Mouse (Mus musculus) spleen, adult 2 months (tissue): ENCODE results near the gene Scarb2. TPM values are rescaled to one million over a fixed set of nuclear protein-coding genes. Genes with fewer than 3 reads are reported as not detected.

Experiments used
- DNase-seq, 2 experiments: peaks; one replicate each; pipeline versions ENCODE4 v3.0.0 to v3.0.0-alpha.2; 2012 to 2021; ENCODE audit warnings: low spot score in 2 of 2, low read depth in 1 of 2
- H3K27ac ChIP-seq: fragments of 200-500 bp; 2 replicates; pipeline ENCODE4 v1.5.1; 2012; ENCODE audit warnings: low read length, inconsistent platforms; ENCODE audit not compliant: insufficient read depth
- H3K27me3 ChIP-seq: fragments of 200-500 bp; 2 replicates; pipeline ENCODE4 v1.6.1; 2012; ENCODE audit warnings: mild to moderate bottlenecking, moderate library complexity, low read length, inconsistent platforms; ENCODE audit not compliant: control insufficient read depth, insufficient read depth
- H3K36me3 ChIP-seq: fragments of 200-500 bp; 2 replicates; pipeline ENCODE4 v1.6.1; 2012; ENCODE audit warnings: mild to moderate bottlenecking, low read length, inconsistent platforms; ENCODE audit not compliant: control insufficient read depth, insufficient read depth
- H3K4me1 ChIP-seq: fragments of 200-500 bp; 2 replicates; pipeline ENCODE4 v1.6.1; 2011; ENCODE audit warnings: inconsistent platforms; ENCODE audit not compliant: control insufficient read depth, insufficient read depth, insufficient read length
- H3K4me3 ChIP-seq: fragments of 200-500 bp; 2 replicates; pipeline ENCODE4 v1.5.1; 2011; ENCODE audit warnings: mild to moderate bottlenecking, inconsistent platforms; ENCODE audit not compliant: insufficient read depth, insufficient read length; ENCODE audit errors: extremely low read depth
- CTCF ChIP-seq: fragments of 200-500 bp; IDR thresholded peaks from 2 replicates; pipeline ENCODE4 v1.5.1; 2011; ENCODE audit warnings: mild to moderate bottlenecking, inconsistent platforms; ENCODE audit not compliant: insufficient read depth, insufficient read length, insufficient replicate concordance; ENCODE audit errors: extremely low read depth
- POLR2A ChIP-seq: fragments of 200-500 bp; IDR thresholded peaks from 2 replicates; pipeline ENCODE4 v1.6.1; 2011; ENCODE audit warnings: low read depth, low read length, inconsistent platforms
- WGBS: fragments of 180-500 bp; shearing (Covaris S2); methylation state at CpG from one replicate; pipeline ENCODE4 v1.1.7; 2018; 5-methylcytosine and 5-hydroxymethylcytosine counted together
- polyA plus RNA-seq: library from polyadenylated mRNA; depleted of rRNA; stranded (reverse); fragments of >200 nt; gene quantifications from 2 replicates; pipeline ENCODE4 v1.2.3, GENCODE M21; 2012

Gene Scarb2
- polyA plus RNA-seq, 1 experiment: 16.0 TPM

DNA sequence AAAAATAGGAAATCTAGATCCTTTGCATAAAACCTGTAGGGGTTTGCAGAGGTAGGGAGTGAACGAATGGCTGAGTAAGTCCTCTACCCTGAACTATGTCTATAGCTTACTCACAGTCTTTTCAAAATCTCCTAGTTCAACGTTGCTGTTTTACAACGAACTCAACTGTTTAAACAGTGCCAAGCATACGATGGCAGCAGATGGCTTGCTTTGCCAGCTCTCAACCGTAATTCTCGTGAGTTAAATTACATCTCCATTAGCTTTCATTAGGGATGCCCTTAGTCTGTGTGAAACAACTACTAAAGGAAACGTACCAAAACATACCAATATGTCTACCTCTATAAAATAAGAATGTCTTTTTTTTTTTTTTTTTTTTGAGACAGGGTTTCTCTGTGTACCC, 75.0 kb downstream of the Scarb2 start:
- no peak for TF ChIP-seq CTCF
- TF ChIP-seq POLR2A: no peak
- H3K27me3 ChIP-seq: no peaks in the 10 kb centered on the region
- WGBS: 94% methylated on average over 7 of the region's 7 CpGs

DNA sequence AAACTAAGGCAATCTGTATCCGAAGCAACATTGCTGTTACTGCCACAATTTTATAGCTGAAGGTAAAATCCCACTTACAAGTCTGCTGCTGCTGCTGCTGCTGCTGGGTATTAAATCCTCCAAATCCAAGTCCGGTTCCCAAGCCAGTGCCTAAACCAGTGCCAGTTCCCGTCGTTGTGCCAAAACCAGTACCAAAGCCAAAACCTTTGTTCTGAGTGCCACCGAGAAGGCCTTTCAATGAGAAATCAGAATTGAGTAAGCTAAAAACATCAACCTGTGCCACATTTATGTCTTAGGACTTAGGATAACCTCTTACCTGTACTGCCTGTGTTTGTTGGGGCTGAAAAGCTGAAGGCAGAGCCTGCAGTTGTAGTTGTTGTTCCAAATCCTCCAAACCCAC, 75.9 kb downstream of the Scarb2 start:
- Histone ChIP-seq H3K4me3 (no peak overlapping the region), H3K27me3 (no peaks in the 10 kb centered on the region), H3K27ac (no peak overlapping the region), H3K36me3 (peaks cover 20% of the 10 kb centered on the region), H3K4me1 (no peaks in the 10 kb centered on the region; the same call in 1 of the 2 replicates)
- no peak for TF ChIP-seq CTCF
- TF ChIP-seq POLR2A: no peak
- WGBS: 94% methylated on average over 5 of the region's 5 CpGs
- DNase-seq: no peak

More for the DNA sequence above, 75.0 kb downstream of the Scarb2 start:
- Histone ChIP-seq H3K4me3 (no peak overlapping the region), H3K36me3 (peaks cover 20% of the 10 kb centered on the region), H3K27ac (no peak overlapping the region), H3K4me1 (no peaks in the 10 kb centered on the region; the same call in 1 of the 2 replicates)
- no peak for DNase-seq

DNA sequence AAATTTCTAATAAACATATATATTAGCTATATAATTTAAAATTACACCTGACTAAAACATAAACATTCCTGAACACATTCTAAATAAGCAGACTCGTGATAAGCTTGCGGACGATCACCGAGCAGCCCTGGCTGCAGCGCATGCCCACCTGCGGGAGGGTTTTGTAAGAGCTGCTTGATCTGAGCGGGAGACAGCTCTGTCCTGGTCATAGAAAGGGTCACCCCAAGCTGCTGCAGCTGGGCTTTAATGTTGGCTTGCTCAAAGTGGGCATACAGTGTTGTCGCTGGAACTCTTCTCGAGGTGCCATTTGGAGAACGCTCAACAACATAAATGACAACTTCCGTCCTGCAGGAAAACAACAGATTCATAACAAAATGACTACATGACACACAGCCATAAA, 82.5 kb downstream of the Scarb2 start:
- WGBS: 95% methylated on average over 11 of the region's 11 CpGs
- TF ChIP-seq CTCF (no peak), POLR2A (no peak)
- H3K36me3 ChIP-seq: peaks cover 39% of the 10 kb centered on the region
- H3K4me3 ChIP-seq: no peak overlapping the region
- no peak for DNase-seq
- no peaks in the 10 kb centered on the region for H3K4me1 ChIP-seq
- H3K27ac ChIP-seq: no peak overlapping the region
- H3K27me3 ChIP-seq: no peaks in the 10 kb centered on the region

DNA sequence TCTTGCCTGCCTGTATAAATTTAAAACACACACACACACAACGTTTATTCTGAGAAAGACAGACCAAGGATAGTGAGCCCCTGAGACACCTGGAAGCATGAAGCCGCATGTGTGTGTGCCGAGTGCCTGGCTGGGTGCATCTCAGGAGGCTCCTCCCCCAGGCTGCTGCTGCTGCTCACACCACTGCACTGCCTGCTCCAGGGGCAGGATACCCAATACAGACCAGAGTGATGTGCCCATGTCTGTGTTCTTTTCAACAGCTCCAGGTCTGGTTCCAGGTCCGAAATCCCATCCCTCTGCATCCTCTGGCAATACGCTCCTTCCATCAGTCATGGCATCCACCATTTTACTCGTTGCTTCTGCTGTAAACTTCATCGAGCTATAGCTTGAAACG, 92.7 kb downstream of the Scarb2 start:
- no peak for DNase-seq
- Histone ChIP-seq H3K27me3 (no peaks in the 10 kb centered on the region), H3K4me3 (no peak overlapping the region), H3K36me3 (peaks cover 17% of the 10 kb centered on the region), H3K4me1 (no peaks in the 10 kb centered on the region), H3K27ac (no peak overlapping the region)
- WGBS: 90% methylated on average over 8 of the region's 8 CpGs
- no peak for TF ChIP-seq CTCF
- no peak for TF ChIP-seq POLR2A

DNA sequence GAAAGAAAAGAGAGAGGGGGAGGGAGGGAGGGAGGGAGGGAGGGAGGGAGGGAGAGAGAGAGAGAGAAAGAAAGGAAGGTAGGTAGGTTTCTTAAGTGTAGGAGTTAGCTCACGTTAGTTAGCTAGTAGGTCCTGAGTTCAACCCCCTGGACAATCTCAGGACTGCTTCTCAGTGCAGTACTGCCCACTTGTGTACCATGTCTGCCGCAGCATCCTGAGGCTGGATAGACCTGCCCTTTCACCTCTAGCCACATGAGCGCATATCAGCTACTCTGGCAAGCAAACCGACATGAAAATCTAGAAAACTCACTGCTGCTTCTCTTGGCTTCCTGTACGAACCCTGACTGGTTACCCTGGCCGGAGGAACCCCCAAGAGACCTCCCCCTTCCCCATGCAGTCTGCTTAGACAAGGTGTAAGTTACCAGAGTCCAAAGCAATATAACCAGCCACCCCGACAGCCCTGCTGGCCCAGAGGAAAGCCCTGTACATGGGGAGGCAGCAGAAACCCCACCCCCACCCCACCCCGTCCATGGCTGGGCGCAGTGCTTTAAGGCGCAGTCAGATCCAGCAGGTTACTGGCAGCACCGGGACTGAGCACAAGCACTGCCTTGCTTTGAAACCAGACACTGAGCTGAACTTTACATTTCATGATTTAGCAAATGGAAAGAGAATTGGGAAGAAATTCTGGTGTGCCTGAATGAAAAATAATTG, 93.2 kb downstream of the Scarb2 start:
- no peaks in the 10 kb centered on the region for H3K27me3 ChIP-seq
- no peak overlapping the region for H3K27ac ChIP-seq
- no peak overlapping the region for H3K4me3 ChIP-seq
- no peaks in the 10 kb centered on the region for H3K4me1 ChIP-seq
- DNase-seq: no peak
- peaks cover 15% of the 10 kb centered on the region for H3K36me3 ChIP-seq
- 87% methylated on average over 11 of the region's 11 CpGs for WGBS
- TF ChIP-seq POLR2A: no peak
- TF ChIP-seq CTCF: no peak

DNA sequence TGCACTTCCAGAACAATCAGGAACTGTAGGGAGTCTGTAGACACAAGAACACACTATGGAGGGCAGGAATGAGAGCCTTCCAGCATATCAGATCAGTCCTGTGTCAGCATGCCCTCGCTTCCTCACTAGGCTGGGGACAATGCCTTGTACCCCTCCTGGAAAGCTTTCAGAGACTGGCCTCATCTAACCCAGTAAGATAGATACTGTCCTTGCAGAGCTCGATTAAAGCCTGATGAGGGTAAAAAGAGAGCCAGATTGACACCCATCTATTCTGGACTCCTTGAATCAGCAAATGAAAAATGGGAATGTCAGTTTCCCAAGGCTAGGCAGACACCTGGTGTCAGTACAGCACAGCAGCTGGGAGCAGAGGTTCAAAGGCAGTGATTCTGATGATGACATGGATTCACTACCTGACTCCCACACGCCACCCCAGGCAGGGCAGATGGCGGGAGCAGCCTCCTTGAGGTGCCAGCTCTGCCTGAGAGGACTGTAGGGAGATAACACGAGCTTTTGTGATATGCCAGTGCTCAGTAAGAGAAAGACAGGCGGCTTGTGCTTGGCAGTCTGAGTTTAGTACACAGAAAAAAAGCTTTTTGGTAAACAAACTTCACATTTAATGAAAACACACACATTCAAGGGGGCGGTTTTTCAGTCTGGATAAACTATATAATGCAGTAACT, 95.0 kb downstream of the Scarb2 start:
- WGBS: 77% methylated on average over 7 of the region's 7 CpGs
- H3K4me3 ChIP-seq: no peak overlapping the region
- DNase-seq: no peak
- H3K4me1 ChIP-seq: no peaks in the 10 kb centered on the region
- no peaks in the 10 kb centered on the region for H3K27me3 ChIP-seq
- no peak overlapping the region for H3K27ac ChIP-seq
- H3K36me3 ChIP-seq: peaks cover 7% of the 10 kb centered on the region; the same call in 1 of the 2 replicates
- TF ChIP-seq POLR2A (no peak), CTCF (no peak)

DNA sequence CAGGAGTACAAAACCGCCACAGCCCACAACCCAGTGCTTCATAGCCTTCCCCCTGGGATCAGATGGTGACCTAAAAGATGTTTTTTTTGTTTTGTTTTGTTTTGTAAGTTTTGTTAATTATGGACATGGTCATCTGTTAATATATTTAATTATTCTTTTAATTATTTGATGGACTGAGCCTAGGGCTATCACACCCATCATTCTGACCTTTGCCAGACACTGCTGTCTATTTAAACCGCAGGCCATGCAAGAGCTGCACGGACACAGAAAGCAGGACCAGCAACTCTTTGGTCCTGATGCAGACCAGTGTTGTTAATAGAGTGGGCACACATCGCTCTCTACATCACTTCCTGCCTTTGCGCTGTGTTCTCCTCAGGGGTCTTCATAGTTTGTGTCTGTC, 96.1 kb downstream of the Scarb2 start:
- no peak overlapping the region for H3K27ac ChIP-seq
- peaks cover 2% of the 10 kb centered on the region; the same call in 1 of the 2 replicates for H3K36me3 ChIP-seq
- 97% methylated on average over 5 of the region's 5 CpGs for WGBS
- no peaks in the 10 kb centered on the region for H3K27me3 ChIP-seq
- H3K4me1 ChIP-seq: no peaks in the 10 kb centered on the region
- H3K4me3 ChIP-seq: no peak overlapping the region
- TF ChIP-seq CTCF: no peak
- TF ChIP-seq POLR2A: no peak
- DNase-seq: no peak
